9 mouse cellular contexts compared by ENCODE assay signal in the genomic region with DNA sequence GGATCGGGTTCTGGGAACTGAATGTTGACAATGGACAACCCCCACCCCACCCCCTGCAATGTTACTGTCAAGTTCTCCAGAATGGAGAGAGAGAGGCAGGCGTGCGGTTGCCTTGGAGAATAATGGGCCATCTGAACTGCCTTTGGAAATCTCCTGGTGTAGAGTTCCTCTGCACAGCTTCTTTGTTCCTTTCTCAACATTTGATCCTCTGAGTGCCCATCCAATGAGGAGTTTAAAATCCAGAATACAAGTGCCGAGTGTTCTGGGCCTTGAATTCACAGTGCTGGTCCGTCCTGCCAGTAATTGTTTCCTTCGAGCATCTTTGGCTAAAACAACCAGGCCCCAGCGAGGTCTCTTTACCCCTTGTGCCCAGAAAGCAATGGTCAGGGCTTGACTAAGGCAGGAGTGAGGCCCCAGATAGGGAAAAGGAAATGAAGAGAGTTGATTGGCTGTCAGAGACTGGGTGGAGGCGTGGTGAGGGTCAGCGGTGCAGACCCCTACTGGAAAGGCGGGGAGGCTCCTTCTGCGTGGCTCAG. TPM values are rescaled to one million over a fixed set of nuclear protein-coding genes. Genes with fewer than 3 reads are reported as not detected.
DNase-seq lines count a peak whose midpoint lies in the region; ATAC-seq lines count a peak whose summit lies in the region.
"Had no signal": no experiment of that assay in that cellular context is flagged by ENCODE, and none has a peak within 500 bp of the region (broad histone marks: within the 10 kb centered on the region; RNA-seq: fewer than 3 reads in every experiment).

No protein-coding gene starts in this region.

- peak; percentile 31 for DNase-seq in right cerebral cortex, adult 18-20 months
- no peak for DNase-seq in right cerebral cortex, adult 2 months (ENCODE audit: low spot score in 2 of 2)
- DNase-seq in forebrain, embryonic 14.5 days (ENCODE audit: low spot score), result peak; percentile 17
- no peak for DNase-seq in liver, embryonic 11.5 days (ENCODE audit: low spot score)
- DNase-seq in gastrocnemius, postnatal 36 days, result no peak
- DNase-seq in gastrocnemius, postnatal 25 days, result no peak
- no peak for DNase-seq in spleen, postnatal 10 days (ENCODE audit: low spot score in 2 of 2)

- H3K9ac ChIP-seq in forebrain, embryonic 14.5 days (ENCODE audit: low read length), result no peak overlapping the region
- H3K9ac ChIP-seq in liver, embryonic 11.5 days (ENCODE audit: low read depth, low read length), result no peak overlapping the region
- H3K9ac ChIP-seq: embryonic facial prominence, embryonic 13.5 days; limb, embryonic 12.5 days had no signal

- intact Hi-C loops in gastrocnemius, postnatal 36 days (cut with DNase I), result no loop called here

- ATAC-seq in forebrain, embryonic 14.5 days, result peak; percentile 52; the same call in 1 of the 2 replicates
- no peak for ATAC-seq in liver, embryonic 11.5 days (replicated peaks; ENCODE audit: low FRiP score)

- H3K27me3 ChIP-seq in forebrain, embryonic 14.5 days (replicated peaks; ENCODE audit: control insufficient read depth, insufficient read depth, low read length), result no peaks in the 10 kb centered on the region
- H3K27me3 ChIP-seq in liver, embryonic 11.5 days (replicated peaks; ENCODE audit: control insufficient read depth, insufficient read depth, low read length), result no peaks in the 10 kb centered on the region
- H3K27me3 ChIP-seq: embryonic facial prominence, embryonic 13.5 days; limb, embryonic 12.5 days had no signal

- H3K4me2 ChIP-seq in forebrain, embryonic 14.5 days (ENCODE audit: low read length), result no peak overlapping the region
- peak overlapping the region; percentile 21; the same call in 1 of the 2 replicates for H3K4me2 ChIP-seq in liver, embryonic 11.5 days
- H3K4me2 ChIP-seq: embryonic facial prominence, embryonic 13.5 days; limb, embryonic 12.5 days had no signal

- peaks cover 11% of the 10 kb centered on the region for H3K4me1 ChIP-seq in forebrain, embryonic 14.5 days (ENCODE audit: control insufficient read depth, insufficient read depth, low read length)
- H3K4me1 ChIP-seq in liver, embryonic 11.5 days (replicated peaks; ENCODE audit: control insufficient read depth, insufficient read depth, low read length), result peaks cover 2% of the 10 kb centered on the region; the same call in 1 of the 2 replicates

- 0 out of 2 replicates have a peak overlapping the region, but pooled peaks have one; percentile 9 for H3K27ac ChIP-seq in forebrain, embryonic 14.5 days (ENCODE audit: low read depth, low read length)
- no peak overlapping the region for H3K27ac ChIP-seq in liver, embryonic 11.5 days (ENCODE audit: low read depth, low read length)
- H3K27ac ChIP-seq: embryonic facial prominence, embryonic 13.5 days; limb, embryonic 12.5 days had no signal

- no peak overlapping the region for H3K4me3 ChIP-seq in forebrain, embryonic 14.5 days (ENCODE audit: low read depth, low read length)
- no peak overlapping the region for H3K4me3 ChIP-seq in liver, embryonic 11.5 days (ENCODE audit: low read depth, low read length)
- H3K4me3 ChIP-seq: embryonic facial prominence, embryonic 13.5 days; limb, embryonic 12.5 days had no signal

- H3K36me3 ChIP-seq in forebrain, embryonic 14.5 days (ENCODE audit: control insufficient read depth, insufficient read depth, low read length), result no peaks in the 10 kb centered on the region
- no peaks in the 10 kb centered on the region for H3K36me3 ChIP-seq in liver, embryonic 11.5 days (ENCODE audit: control insufficient read depth, insufficient read depth, low read length)
- H3K36me3 ChIP-seq: embryonic facial prominence, embryonic 13.5 days; limb, embryonic 12.5 days had no signal

- 24% methylated on average over 11 of the region's 11 CpGs for WGBS in forebrain, embryonic 14.5 days
- 60% methylated on average over 11 of the region's 11 CpGs for WGBS in liver, embryonic 11.5 days

- H3K9me3 ChIP-seq in forebrain, embryonic 14.5 days (replicated peaks; ENCODE audit: control insufficient read depth, low read length), result no peaks in the 10 kb centered on the region
- no peaks in the 10 kb centered on the region for H3K9me3 ChIP-seq in liver, embryonic 11.5 days (ENCODE audit: control insufficient read depth, low read length)
- H3K9me3 ChIP-seq: embryonic facial prominence, embryonic 13.5 days; limb, embryonic 12.5 days had no signal

RNA-seq across cellular contexts. Expression of gene Gpam, which starts 4.0 kb away (rescaled TPM):
- 17.2 and 21.5 TPM in 2 replicates for polyA plus RNA-seq in forebrain, embryonic 14.5 days (2014; fragmentation: Nextera tagmentation; extraction: Ambion mirVana)
- 36.3 and 42.2 TPM in 2 replicates for polyA plus RNA-seq in liver, embryonic 11.5 days (2014; fragmentation: Nextera tagmentation; extraction: Ambion mirVana)
- 100 to 1,000 TPM in 1 of 2 experiments, 10 to 100 TPM in 1; 89.3 to 133 TPM for total RNA-seq in gastrocnemius, postnatal 36 days (2021)
- total RNA-seq in gastrocnemius, postnatal 25 days (2021), result 100 to 1,000 TPM in 1 of 2 experiments, 10 to 100 TPM in 1; 84.0 to 124 TPM

RNA-seq across cellular contexts. Expression of gene Tectb, which starts 57.5 kb away (rescaled TPM):
- 0.24 TPM in 1 of 2 replicates, not detected in the other for polyA plus RNA-seq in forebrain, embryonic 14.5 days (2014; fragmentation: Nextera tagmentation; extraction: Ambion mirVana)
- not detected in 2 replicates for polyA plus RNA-seq in liver, embryonic 11.5 days (2014; fragmentation: Nextera tagmentation; extraction: Ambion mirVana)
- under 1 TPM in 1 of 2 experiments, not detected in 1; 0.18 TPM for total RNA-seq in gastrocnemius, postnatal 36 days (2021)
- under 1 TPM in 1 of 2 experiments, not detected in 1; 0.49 TPM for total RNA-seq in gastrocnemius, postnatal 25 days (2021)
- polyA plus RNA-seq: embryonic facial prominence, embryonic 13.5 days; limb, embryonic 12.5 days had no signal

Comparison
In these comparisons a context has a peak if more than half of its experiments do, and no peak if none do; other contexts are left out.
1. DNase-seq: peak in right cerebral cortex, adult 18-20 months (single experiment) and forebrain, embryonic 14.5 days (single experiment); none in right cerebral cortex, adult 2 months (0 of 2), liver, embryonic 11.5 days (single experiment), gastrocnemius, postnatal 36 days (0 of 2), gastrocnemius, postnatal 25 days (single experiment) and spleen, postnatal 10 days (0 of 2).